Mouse (Mus musculus) regulatory T cell (primary cell): ENCODE results near the gene Ampd2.

Experiments
- in situ Hi-C: fragments of 300-600 bp; cut with MboI, MseI; formaldehyde crosslinking; loops from one replicate; pipeline ENCODE4 v1.15.1; 2025; ENCODE audit warnings: high pct_unique_total_duplicates

The Ampd2 gene

DNA sequence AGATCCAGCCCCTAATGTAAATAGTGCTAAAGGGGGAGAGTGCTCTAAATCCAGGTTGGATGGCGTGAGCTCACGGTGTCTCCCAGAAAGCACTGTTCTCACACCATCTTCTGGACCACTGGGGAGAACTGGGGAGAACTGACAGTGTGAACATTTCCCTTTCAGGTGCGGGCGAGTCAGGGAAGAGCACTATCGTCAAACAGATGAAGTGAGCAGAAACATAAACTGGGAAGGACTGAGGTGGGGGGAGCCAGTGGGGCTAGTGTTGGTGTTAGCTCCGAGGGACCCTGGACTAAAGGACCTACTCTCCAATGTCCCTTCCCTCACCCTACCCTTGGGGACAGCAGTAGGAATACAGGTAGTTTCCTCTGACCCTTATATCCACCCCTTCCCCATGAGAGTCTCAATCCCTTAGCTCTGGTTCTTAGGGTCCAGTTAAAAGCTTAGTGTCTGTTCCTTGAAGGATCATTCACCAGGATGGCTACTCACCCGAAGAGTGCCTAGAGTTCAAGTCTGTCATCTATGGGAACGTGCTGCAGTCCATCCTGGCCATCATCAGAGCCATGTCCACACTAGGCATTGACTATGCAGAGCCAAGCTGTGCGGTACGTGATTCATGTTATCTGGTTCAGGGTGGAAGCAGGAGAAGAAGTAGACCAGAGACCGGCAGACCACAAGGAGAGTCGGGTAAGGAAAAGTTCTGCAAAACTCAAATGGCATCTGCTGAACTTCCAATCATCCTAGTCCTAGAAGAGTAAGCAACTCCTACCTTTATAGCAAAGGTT is 8.7 kb upstream of the Ampd2 start:
- in situ Hi-C loops = no loop called here

DNA sequence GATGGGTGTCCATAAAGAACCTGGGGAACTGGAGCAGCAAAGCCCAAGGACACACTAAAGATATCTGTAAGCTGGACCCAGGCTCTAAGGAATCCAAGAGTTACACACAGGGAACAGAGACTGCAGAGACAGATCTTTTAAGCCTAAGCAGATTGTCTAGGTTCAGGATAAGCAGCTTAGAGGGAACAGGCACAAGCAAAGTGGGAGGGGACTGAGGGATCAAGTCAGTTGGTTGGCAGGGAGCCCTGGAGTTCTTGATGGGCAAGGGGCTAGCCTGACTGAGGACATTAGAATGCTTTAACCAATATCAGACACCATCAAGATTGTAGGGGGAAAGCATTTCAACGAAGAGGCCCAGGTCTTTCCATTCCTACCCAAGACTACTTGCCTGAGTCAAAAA is 7.7 kb upstream of the Ampd2 start:
- in situ Hi-C loops = no loop called here

DNA sequence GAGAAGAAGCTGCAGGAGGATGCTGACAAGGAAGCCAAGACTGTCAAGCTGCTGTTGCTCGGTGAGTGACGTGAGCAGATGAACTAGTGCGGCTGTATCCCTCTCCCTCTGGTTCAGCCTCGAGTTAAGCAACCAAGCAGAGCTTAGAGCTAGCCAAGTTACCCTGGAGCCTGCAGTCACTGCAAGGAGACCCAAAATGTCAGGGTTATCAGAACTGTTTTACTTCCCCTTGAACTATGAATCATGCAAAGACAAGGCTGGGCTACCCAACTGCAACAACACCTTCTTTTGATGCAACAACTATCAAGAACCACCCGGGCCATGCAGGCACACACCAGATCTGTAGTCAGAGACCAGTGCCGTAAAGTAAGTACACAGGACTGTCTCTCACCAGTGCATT is 6.9 kb upstream of the Ampd2 start:
- in situ Hi-C loops = no loop called here

DNA sequence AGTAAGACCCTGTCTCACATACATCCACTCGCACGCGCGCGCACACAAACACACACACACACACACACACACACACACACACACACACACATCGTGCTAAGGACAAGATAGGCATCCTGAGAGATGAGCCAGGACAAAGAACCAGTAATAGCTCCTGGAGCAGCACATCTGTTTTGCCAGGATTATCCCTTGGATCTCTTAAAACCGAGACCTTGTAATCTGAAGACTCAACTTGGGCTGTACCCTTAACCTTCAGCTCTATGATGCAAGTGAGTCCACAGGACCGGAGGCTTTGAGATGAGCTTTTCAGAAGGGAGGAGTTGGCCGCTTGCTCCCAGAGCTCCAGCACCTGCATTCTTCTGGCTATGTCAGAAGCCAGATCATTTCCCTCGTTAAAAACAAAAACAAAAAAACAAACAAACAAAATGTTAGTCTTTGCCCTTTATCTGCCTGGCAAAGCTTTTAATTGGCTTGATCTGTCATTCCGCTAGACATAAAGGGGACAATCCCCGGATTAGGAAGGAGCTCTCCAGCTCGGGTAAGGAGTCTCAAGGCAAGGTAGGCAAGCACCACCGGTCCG is 6.2 kb upstream of the Ampd2 start, which contains the start of gene Gnat2:
TSS of gene Gnat2 (plus strand) at position 254 of the 580 bp plus-strand sequence.
- in situ Hi-C loops = no loop called here

DNA sequence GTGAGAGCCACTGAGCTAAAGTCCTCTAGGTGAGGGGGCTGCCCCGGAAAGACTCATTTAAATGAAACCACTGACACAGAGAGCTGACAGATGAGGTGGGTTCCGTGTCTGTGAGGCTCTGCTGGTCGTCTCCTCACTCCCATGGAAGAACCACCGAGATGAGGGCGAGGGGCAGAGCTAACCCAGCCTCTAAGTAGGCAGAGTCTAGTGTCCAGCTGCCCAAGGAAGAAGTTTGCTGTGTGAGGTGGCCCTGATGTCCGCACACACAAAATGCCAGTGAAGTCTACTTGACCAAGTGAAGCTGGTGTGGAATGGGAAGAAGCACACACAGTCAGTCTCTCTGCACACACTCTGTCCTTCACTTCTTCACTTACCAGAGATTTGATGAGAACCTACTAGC is 5.6 kb upstream of the Ampd2 start:
- in situ Hi-C loops = no loop called here

DNA sequence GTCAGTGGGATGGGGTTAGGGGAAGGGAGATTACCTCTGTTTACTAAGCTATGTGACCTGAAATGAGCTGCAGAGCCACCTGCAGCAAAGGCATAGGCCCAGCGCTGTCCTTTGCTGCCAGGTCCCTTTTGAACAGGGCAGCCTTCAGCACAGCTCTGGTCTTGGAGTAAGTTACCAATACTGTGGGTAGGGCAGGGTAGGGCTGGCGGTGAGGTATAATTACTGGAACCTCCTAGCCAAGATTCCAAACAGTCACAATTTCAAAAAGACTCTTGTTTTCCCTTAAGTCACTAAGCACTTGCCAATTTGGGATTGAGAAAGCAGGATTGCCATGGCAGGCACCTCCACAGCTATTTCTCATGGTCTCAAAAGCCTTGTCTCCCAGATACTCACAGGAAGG is 4.1 kb upstream of the Ampd2 start:
- in situ Hi-C loops = no loop called here

DNA sequence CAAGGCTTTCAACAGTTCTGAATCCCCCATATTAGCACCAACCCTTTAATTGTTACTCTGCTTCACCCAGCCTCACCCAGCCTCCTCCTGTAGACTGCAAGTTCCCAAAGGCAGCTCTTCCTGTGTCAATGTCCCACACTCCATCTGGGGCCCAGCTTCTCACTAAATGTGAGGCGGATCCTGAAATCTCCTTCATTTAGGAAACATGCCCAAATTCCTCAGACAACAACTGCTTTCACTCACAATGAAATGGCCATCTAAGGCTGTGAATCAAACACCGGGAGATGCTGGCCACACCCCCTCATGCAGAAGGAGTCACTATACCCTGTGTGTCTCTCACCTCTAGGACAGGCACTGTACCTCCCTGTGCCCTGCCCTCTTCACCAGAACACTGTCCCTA is 3.5 kb upstream of the Ampd2 start:
- in situ Hi-C loops = no loop called here

DNA sequence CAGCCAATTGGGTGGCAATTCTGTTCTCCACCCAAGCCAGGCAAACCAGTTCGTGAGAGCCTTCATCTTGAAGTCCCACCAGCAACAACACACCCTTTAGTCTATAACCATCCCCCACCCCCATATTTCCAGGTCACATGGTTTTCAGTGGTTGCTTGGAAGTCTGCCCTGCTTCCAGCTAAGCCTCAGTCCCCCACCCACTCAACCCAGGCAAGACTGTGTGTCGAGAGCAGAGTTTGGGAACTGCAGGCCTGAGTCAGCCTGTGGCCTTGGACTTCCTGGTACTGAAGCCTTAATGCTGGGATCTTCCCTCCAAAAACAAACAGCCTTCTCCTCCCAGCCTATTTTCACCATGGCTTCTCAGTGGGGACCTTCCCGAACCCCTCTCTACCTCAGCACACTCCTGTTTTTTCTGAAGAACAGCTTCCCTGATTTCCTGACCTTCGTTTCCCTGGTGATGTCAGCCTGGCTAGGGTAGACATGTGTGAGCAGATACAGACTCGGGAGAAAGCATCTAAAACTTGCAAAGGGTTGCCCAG is 2.5 kb upstream of the Ampd2 start:
- in situ Hi-C loops = no loop called here

DNA sequence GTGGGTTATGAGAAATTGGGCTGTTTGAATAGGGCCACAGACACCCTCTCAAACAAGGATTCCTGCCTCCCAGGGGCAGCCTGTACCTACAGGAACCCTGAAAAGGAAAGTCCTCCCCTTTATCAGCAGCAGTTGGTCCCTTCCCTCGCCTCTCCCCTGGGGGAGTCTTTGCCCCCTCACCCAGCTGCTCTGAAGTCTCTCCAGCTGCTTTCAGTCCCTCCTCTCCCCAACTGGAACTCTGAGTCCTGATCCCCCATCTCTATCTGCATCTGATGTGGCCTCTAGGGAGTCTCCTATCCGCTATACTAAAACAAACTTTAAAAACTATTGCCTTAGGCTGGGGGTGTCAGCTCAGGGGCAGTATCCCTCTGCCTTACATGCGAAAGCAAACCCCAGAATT is 878 bp upstream of the Ampd2 start:
- in situ Hi-C loops = no loop called here

DNA sequence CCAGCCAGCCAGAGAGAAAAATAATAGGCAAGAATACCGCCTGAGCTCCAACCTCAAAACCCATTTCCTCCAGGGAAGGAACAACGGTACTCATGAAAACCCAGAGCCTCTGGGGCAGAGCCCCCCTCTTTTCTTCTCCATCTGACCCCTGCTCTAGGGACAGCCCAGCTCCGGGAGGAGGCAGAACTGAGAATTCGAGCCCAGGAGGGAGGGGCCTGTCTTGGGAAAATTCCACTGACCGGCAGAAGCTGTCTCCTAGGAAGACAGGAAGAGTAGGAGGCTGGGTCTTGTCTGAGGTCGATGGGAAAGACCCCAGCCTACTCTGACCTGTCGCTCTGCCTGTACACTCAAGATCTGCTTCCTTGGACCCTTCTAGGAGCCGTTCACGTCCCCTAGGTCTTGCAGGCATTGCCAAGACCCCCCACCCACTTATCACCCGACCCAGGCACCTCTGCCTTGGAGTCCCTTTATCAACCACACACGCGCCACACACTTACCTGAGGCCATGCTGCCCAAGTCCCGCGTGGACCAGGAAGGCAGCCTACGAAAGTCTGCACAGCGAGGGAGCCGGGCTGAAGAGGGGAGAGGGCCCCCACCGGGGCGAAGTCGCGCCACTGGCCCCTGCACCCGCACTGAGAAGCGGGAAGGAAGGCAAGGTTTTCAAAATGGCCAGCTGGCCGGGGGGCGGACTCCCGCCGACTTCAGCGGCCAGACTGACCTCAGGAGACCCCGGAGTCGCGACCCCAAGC is 556 bp downstream of the Ampd2 start:
- in situ Hi-C loops = no loop called here

DNA sequence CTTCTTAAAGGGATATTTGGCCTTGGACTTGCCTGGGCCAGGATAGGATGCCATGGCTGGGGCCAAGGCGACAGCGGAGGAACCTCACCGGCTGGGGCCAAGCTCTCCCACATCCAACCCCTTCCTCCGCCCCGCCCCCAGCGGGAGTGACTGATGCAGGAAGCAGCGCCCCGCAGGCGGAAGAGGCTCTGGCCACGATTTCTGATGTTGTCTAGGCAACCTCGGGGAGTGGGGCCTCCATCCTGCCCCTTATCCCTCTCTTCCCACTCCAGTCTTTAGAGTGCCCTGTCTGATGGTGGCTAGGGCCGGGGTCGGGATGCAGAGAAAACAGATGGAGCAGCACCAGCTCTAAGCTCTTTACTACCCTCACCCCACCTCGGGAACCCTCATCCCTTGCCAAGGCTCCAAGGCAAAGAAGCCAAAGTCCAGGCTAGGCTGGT is 1.1 kb downstream of the Ampd2 start:
- in situ Hi-C loops = no loop called here

DNA sequence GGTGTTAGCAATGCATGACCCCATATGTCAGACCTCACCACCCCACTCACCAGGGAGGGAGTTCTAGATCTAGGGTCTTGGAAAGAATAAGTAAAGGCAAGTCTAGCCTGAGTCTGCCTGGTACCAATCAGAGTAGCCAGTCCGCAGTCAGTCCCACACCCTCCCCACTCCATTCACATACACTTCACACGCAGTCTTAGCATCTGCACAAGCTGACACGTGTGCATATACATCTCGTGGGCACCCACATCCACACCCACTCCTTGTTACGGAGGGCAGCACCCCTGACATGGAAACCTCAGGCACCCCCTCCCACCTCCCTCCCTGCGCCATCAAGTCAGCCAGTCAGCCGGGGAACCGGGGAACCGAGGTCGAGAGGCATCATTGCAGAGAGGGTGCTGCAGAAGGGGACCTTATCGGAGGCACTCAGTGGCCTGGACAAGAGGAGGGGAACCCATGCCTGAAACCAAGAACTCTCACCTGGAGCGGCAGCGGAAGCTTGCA is 1.6 kb downstream of the Ampd2 start:
- in situ Hi-C loops = no loop called here

DNA sequence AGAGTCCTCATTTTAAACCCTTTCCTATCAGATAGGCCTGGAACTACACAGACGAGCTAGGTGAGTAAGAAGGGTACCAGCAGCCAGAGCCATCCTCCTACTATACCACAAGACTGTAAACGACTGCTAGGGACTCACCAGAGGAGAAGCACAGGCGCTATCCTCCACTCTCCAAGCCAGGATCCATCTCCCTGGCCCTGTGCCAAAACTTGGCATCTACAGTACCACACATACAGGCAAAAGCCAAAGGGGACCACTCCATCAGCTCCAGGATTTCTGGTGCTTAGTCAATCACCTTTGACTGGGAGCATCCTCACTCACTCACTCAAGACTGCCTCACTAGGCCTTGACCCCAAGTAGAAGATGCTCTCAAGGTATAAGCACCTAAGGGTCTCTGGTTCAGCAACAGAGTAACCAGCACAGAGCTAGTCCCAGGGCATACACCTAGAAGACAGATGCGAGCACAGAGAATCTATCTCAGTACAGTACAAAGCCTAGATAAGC is 2.5 kb downstream of the Ampd2 start:
- in situ Hi-C loops = no loop called here

DNA sequence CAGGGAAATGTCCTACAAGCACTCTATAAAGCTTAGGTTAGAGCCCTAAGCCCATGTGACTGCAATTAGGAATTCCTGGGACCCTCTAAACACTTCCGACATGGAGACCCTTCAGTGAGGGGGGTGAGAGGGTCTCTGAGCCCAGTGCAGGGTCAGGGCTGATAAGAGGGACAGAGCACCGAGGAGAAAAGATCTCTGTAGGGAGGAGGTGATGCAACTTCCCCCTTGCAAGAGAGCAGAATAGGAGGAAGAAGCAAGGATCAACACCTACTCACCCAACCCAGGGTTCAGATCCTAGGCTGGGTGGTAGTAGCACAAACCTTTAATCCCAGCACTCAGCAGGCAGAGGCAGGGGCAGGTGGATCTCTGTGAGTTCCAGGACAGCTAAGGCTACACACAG is 3.3 kb downstream of the Ampd2 start:
- in situ Hi-C loops = no loop called here

DNA sequence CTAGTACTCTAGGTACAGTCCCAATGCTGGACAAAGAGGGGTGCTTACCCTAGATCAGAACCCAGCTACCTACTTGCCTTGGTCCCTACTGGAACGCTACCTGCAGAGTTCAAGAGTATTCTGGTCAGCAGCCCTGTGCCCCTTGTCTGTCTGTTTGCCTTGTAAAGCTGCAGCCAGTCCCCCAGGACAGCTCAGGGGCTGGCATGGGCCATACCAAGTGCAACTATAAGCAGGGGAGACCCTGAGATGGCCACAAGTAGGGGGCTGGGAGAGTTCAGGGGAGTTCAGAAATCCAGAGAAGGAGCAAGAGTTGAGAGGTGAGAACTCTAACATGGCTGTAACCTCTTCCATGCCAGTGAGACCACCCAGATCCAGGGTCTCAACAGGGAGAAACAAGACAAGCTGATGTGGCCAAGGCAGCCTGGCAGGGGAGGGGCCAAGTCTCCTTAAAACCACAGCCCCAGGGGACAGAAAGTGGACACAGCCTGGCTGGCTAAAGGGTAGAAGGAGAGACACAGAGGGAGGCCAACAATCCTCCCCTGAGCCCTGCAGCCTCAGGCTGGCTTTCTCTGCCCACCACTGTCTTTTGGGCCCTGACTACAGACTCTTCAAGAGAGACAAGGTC is 4.1 kb downstream of the Ampd2 start:
- in situ Hi-C loops = no loop called here

DNA sequence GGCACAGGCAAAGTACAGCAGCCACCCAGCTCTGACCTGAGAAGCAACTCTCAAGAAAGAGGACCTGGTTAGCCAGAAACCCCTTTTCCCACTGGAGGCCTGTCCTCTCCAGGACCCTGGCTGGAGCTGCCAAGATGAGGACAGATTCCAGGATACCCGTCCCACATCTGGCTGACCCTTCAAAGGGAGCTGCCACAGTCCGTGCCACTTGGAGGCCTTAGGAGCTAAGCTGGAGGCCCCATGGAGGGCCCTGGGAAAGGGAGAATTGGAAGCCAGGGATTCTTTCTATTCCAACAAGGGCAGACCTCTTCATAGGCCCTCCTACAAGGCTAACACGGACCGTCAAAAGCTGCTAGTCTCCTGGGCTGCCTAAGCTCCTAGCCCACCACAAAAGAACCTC is 4.8 kb downstream of the Ampd2 start:
- in situ Hi-C loops = no loop called here

DNA sequence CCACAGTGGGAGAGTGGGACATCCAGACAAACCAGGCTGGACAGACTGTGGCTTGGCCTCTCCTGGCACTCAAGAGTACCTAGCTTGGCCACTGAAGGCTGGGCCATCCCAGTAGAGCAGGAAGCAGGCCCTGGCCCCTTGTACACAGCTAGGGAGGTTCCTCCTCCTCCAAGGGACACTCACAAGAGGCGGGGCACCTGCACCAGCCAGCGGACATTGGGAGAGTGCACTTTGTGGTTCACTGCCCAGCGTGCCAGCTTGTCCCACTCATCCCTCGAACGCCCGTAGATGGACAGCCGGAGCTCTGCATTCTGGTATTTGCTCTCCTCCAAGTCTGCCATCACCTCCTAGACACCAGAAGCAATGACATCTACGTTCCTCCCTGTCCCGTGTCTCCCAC is 9.6 kb downstream of the Ampd2 start:
- in situ Hi-C loops = no loop called here

DNA sequence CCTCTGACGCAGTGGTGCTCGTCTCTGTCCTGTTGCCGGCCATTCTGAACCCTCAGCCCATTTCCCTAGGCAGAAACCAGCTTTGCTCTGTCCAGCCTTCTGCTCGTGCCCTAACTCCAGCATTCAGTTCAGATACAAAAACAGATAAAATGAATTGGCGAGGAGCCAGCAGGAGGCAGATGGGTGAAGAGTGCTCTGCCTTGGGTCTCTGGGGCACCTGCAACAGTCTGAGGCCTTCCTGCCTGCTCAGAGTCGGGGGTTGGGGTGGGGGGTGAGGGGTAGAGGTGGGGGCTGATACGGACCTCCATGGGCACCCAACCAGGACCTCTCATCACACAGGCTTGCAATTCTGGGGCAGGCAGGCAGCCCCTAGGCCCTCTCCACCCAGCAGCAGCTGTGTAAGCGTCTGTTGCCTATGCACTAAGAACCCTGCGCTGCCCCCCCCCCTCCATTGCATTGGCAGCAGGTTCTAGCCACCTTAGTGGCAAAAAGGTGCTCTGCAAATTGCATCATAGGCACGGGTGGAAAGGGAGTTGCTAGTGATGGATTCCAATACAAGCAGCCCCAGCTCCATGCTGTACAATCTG is 13.4 kb downstream of the Ampd2 start:
- in situ Hi-C loops = no loop called here

DNA sequence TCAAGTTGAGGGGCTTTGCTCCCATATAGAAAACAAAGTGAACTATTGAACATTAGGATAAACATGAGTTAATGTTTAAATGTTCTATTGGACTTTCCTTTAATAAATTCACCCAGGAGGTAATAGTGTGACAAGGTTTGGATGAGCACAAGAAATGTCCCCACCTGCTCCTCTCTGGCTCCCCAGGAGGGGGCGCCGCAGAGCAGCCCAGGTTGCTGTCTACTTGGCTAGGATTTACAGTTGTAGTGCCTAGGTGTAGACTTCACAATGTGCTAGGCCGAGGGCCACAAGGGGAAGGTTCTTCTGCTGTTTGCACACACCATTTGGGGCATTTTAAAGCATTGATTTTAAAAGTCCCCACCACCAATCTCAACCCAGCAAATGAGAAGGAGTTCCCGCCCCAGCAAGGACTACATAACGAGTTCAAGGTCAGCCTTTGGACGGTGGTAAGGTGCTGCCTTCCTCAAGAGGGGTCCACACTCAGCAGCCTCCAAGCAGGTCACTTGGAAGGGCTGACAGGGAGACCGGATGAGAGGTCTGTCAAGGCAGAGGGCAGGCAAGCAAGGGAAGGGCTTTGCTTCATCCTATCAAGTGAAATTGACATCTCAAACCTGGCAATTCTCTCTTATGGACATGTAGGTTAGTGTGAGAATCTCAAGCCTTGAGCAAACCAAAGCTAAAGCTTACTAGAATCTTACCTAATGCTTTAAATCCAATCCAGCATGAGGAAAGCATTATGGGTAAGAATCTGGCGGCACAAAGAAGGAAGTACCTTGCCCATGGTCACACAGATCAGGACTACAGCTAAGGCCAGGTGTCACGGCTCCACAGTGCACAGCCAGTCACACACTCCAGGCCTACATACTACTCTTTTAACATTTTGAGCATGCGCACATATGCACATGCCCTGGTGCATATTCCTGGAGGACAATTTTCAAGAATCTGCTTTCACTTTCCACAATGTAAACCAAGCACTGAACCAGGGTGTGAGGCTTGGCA is 15.9 kb downstream of the Ampd2 start:
- in situ Hi-C loops = no loop called here
